Mouse (Mus musculus): ENCODE measurements at regions not wholly inside any gene's neighbourhood (a gene's known extent, or its start where the extent isn't known, plus 50 kb on each side); places are given as distances from the start of the nearest gene placed in this dataset.

DNA sequence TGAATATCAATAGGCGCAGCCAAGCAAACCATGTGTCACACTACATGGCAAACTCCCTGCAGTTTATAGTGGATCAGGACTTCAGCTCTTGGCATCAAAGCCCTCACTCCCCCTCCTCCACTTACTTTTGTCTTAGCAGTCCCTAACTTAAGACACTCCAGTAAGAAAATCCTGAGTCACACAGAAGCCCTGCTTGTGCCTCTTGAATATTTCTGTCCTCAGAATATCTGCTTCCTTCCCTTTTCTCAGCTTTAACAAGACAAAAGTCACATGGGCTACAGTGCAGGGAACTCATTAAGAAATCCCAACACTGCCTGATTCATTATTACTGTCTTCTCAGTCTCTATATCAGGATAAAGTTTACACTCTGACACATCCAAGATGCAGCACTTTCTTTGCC lies 191.7 kb upstream of the Crbn start:
- TF ChIP-seq POLR2A (IDR thresholded peaks at IDR 0.05; ENCODE audit: low read depth, low read length) (no peak), CTCF (IDR thresholded peaks at IDR 0.05; ENCODE audit: borderline replicate concordance, insufficient read depth, low read length) (no peak)
- no peak overlapping the region for H3K4me3 ChIP-seq (ENCODE audit: insufficient read depth, low read length)
- H3K4me1 ChIP-seq (ENCODE audit: control insufficient read depth, insufficient read depth, low read length) = 0 out of 2 replicates have a peak, but pooled peaks cover 2% of the 10 kb centered on the region
- no peak overlapping the region for H3K27ac ChIP-seq (ENCODE audit: insufficient read depth, low read length)

- H3K4me1 ChIP-seq (ENCODE audit: control insufficient read depth, insufficient read depth, low read length) = no peaks in the 10 kb centered on the region
- no peak overlapping the region for H3K27ac ChIP-seq (ENCODE audit: insufficient read depth, low read length)
- no peak overlapping the region for H3K4me3 ChIP-seq (ENCODE audit: insufficient read depth, low read length)
- TF ChIP-seq CTCF (IDR thresholded peaks at IDR 0.05; ENCODE audit: borderline replicate concordance, insufficient read depth, low read length) (no peak), POLR2A (IDR thresholded peaks at IDR 0.05; ENCODE audit: low read depth, low read length) (no peak)
These were observed 204.7 kb upstream of the Crbn start for GRCm38 (mm10) chr6:107004406-107005120.

- Histone ChIP-seq H3K4me3 (ENCODE audit: insufficient read depth, low read length) (no peak overlapping the region), H3K4me1 (ENCODE audit: control insufficient read depth, insufficient read depth, low read length) (no peaks in the 10 kb centered on the region), H3K27ac (ENCODE audit: insufficient read depth, low read length) (no peak overlapping the region)
- TF ChIP-seq POLR2A (IDR thresholded peaks at IDR 0.05; ENCODE audit: low read depth, low read length) (no peak), CTCF (IDR thresholded peaks at IDR 0.05; ENCODE audit: borderline replicate concordance, insufficient read depth, low read length) (no peak)
These were observed 210.9 kb upstream of the Crbn start for GRCm38 (mm10) chr6:107010785-107011184.

- Histone ChIP-seq H3K4me3 (ENCODE audit: insufficient read depth, low read length) (no peak overlapping the region), H3K27ac (ENCODE audit: insufficient read depth, low read length) (no peak overlapping the region), H3K4me1 (ENCODE audit: control insufficient read depth, insufficient read depth, low read length) (no peaks in the 10 kb centered on the region)
- TF ChIP-seq POLR2A (IDR thresholded peaks at IDR 0.05; ENCODE audit: low read depth, low read length) (no peak), CTCF (IDR thresholded peaks at IDR 0.05; ENCODE audit: borderline replicate concordance, insufficient read depth, low read length) (no peak)
These were observed 213.1 kb upstream of the Crbn start for GRCm38 (mm10) chr6:107012938-107013511.

GRCm38 (mm10) chr6:107019126-107019525 lies 219.2 kb upstream of the Crbn start:
- no peak for TF ChIP-seq POLR2A (IDR thresholded peaks at IDR 0.05; ENCODE audit: low read depth, low read length)
- no peak overlapping the region for H3K4me3 ChIP-seq (ENCODE audit: insufficient read depth, low read length)
- H3K27ac ChIP-seq (ENCODE audit: insufficient read depth, low read length) = no peak overlapping the region
- H3K4me1 ChIP-seq (ENCODE audit: control insufficient read depth, insufficient read depth, low read length) = no peaks in the 10 kb centered on the region

GRCm38 (mm10) chr6:107045177-107045576 lies 245.3 kb upstream of the Crbn start:
- no peak overlapping the region for H3K27ac ChIP-seq (ENCODE audit: insufficient read depth, low read length)
- no peaks in the 10 kb centered on the region for H3K4me1 ChIP-seq (ENCODE audit: control insufficient read depth, insufficient read depth, low read length)
- no peak overlapping the region for H3K4me3 ChIP-seq (ENCODE audit: insufficient read depth, low read length)
- TF ChIP-seq CTCF (IDR thresholded peaks at IDR 0.05; ENCODE audit: borderline replicate concordance, insufficient read depth, low read length) (no peak), POLR2A (IDR thresholded peaks at IDR 0.05; ENCODE audit: low read depth, low read length) (no peak)

DNA sequence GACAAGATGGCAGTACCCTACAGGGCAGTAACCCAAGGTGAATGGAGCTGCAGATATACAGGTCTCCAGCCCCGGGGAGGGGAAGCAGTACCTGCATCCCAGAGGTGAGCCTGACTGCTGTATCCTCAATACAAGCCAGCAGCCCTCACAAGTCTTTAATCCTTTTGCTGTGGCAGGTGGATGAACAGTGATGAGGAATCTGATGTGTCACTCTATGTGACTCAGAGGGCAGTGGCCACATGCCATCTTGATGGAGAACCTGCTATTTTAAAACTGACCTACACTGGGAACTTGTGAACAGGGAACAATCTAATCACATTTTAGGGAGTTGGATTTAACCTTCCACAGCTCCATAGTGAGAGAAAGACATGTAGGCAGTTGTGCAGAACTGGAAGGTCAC lies 251.7 kb upstream of the Crbn start:
- no peak overlapping the region for H3K27ac ChIP-seq (ENCODE audit: insufficient read depth, low read length)

GRCm38 (mm10) chr6:107052180-107052579 lies 252.3 kb upstream of the Crbn start:
- H3K4me3 ChIP-seq (ENCODE audit: insufficient read depth, low read length) = no peak overlapping the region
- H3K4me1 ChIP-seq (ENCODE audit: control insufficient read depth, insufficient read depth, low read length) = no peaks in the 10 kb centered on the region
- H3K27ac ChIP-seq (ENCODE audit: insufficient read depth, low read length) = no peak overlapping the region
- TF ChIP-seq POLR2A (IDR thresholded peaks at IDR 0.05; ENCODE audit: low read depth, low read length) (no peak), CTCF (IDR thresholded peaks at IDR 0.05; ENCODE audit: borderline replicate concordance, insufficient read depth, low read length) (no peak)

More for the DNA sequence above, 251.7 kb upstream of the Crbn start:
- TF ChIP-seq POLR2A (IDR thresholded peaks at IDR 0.05; ENCODE audit: low read depth, low read length) (no peak), CTCF (IDR thresholded peaks at IDR 0.05; ENCODE audit: borderline replicate concordance, insufficient read depth, low read length) (no peak)
- no peak overlapping the region for H3K4me3 ChIP-seq (ENCODE audit: insufficient read depth, low read length)
- H3K4me1 ChIP-seq (ENCODE audit: control insufficient read depth, insufficient read depth, low read length) = no peaks in the 10 kb centered on the region

GRCm38 (mm10) chr6:107059001-107059765 lies 259.3 kb upstream of the Crbn start:
- H3K4me1 ChIP-seq (ENCODE audit: control insufficient read depth, insufficient read depth, low read length) = no peaks in the 10 kb centered on the region
- H3K4me3 ChIP-seq (ENCODE audit: insufficient read depth, low read length) = no peak overlapping the region
- H3K27ac ChIP-seq (ENCODE audit: insufficient read depth, low read length) = no peak overlapping the region
- no peak for TF ChIP-seq CTCF (IDR thresholded peaks at IDR 0.05; ENCODE audit: borderline replicate concordance, insufficient read depth, low read length)
- TF ChIP-seq POLR2A (IDR thresholded peaks at IDR 0.05; ENCODE audit: low read depth, low read length) = no peak
